Mouse (Mus musculus) embryonic facial prominence, embryonic 12.5 days (tissue): ENCODE measurements around the gene D1Ertd622e. TPM values are rescaled to one million over a fixed set of nuclear protein-coding genes. Genes with fewer than 3 reads are reported as not detected.

Experiments
- ATAC-seq: fragments of 200-750 bp; cut with Nextera tagmentation; 2 replicates; pipeline ENCODE4 v1.8.0; 2017; ENCODE audit not compliant: insufficient number of reproducible peaks, insufficient read depth, low FRiP score, low TSS enrichment
- H3K27ac ChIP-seq: fragments of 300-500 bp; sonication (generic); 2 replicates; pipeline ENCODE4 v1.5.1; 2016; ENCODE audit warnings: mild to moderate bottlenecking
- H3K27me3 ChIP-seq: fragments of 300-500 bp; sonication (generic); 2 replicates; pipeline ENCODE4 v1.6.1; 2016; ENCODE audit warnings: mild to moderate bottlenecking, moderate library complexity
- H3K36me3 ChIP-seq: fragments of 300-500 bp; sonication (generic); 2 replicates; pipeline ENCODE4 v1.6.1; 2016; ENCODE audit warnings: mild to moderate bottlenecking
- H3K4me1 ChIP-seq: fragments of 300-500 bp; sonication (generic); 2 replicates; pipeline ENCODE4 v1.6.1; 2016
- H3K4me2 ChIP-seq: fragments of 300-500 bp; sonication (generic); replicated peaks from 2 replicates; pipeline ENCODE4 v1.6.1; 2016; ENCODE audit warnings: mild to moderate bottlenecking, moderate library complexity
- H3K4me3 ChIP-seq: fragments of 300-500 bp; sonication (generic); 2 replicates; pipeline ENCODE4 v1.5.1; 2016; ENCODE audit warnings: mild to moderate bottlenecking
- H3K9ac ChIP-seq: fragments of 300-500 bp; sonication (generic); 2 replicates; pipeline ENCODE4 v1.6.1; 2016; ENCODE audit warnings: mild to moderate bottlenecking, moderate library complexity
- H3K9me3 ChIP-seq: fragments of 300-500 bp; sonication (generic); 2 replicates; pipeline ENCODE4 v1.6.1; 2016; ENCODE audit warnings: mild to moderate bottlenecking, moderate library complexity
- WGBS: fragments of 180-500 bp; shearing (Covaris S2); methylation state at CpG from one replicate; pipeline ENCODE4 v1.1.7; 2016; 5-methylcytosine and 5-hydroxymethylcytosine counted together
- polyA plus RNA-seq: library from polyadenylated mRNA; unstranded; fragments of >200 nt; fragmentation: Nextera tagmentation; extraction: Ambion mirVana; gene quantifications from 2 replicates; pipeline ENCODE4 v1.2.1, GENCODE M21; 2016

D1Ertd622e gene
- polyA plus RNA-seq, 1 experiment from 2014 or later = 17.3 TPM

- Histone ChIP-seq H3K27ac (0 out of 2 replicates have a peak overlapping the region, but pooled peaks have one; percentile 85), H3K4me2 (peak overlapping the region; percentile 92)
Observed at GRCm38 (mm10) chr1:97662324-97662723, 450 bp upstream of the D1Ertd622e start.

GRCm38 (mm10) chr1:97660687-97661405 lies 1.0 kb downstream of the D1Ertd622e start:
- peak overlapping the region; percentile 92 for H3K4me2 ChIP-seq
- ATAC-seq = peak; percentile 32
- H3K27me3 ChIP-seq = no peaks in the 10 kb centered on the region
- peak overlapping the region; percentile 74 for H3K9ac ChIP-seq
- 2% methylated on average over 74 of the region's 93 CpGs for WGBS
- peak overlapping the region; percentile 85 for H3K27ac ChIP-seq
- no peaks in the 10 kb centered on the region for H3K9me3 ChIP-seq
- no peaks in the 10 kb centered on the region for H3K36me3 ChIP-seq
- 0 out of 2 replicates have a peak, but pooled peaks cover 11% of the 10 kb centered on the region for H3K4me1 ChIP-seq
- H3K4me3 ChIP-seq = peak overlapping the region; percentile 87

More at GRCm38 (mm10) chr1:97662324-97662723, 450 bp upstream of the D1Ertd622e start:
- Histone ChIP-seq H3K9ac (peak overlapping the region; percentile 74), H3K9me3 (no peaks in the 10 kb centered on the region), H3K36me3 (no peaks in the 10 kb centered on the region), H3K4me1 (0 out of 2 replicates have a peak, but pooled peaks cover 11% of the 10 kb centered on the region), H3K4me3 (peak overlapping the region; percentile 87), H3K27me3 (no peaks in the 10 kb centered on the region)
- no peak for ATAC-seq
- 17% methylated on average over 7 of the region's 7 CpGs for WGBS

GRCm38 (mm10) chr1:97659405-97659804 lies 2.5 kb downstream of the D1Ertd622e start:
- Histone ChIP-seq H3K9ac (no peak overlapping the region), H3K4me2 (peak overlapping the region; percentile 92), H3K9me3 (no peaks in the 10 kb centered on the region), H3K27me3 (no peaks in the 10 kb centered on the region), H3K4me1 (0 out of 2 replicates have a peak, but pooled peaks cover 14% of the 10 kb centered on the region), H3K4me3 (peak overlapping the region; percentile 87; the same call in 1 of the 2 replicates), H3K36me3 (no peaks in the 10 kb centered on the region), H3K27ac (no peak overlapping the region)
- ATAC-seq = no peak
- WGBS = 53% methylated on average over 7 of the region's 7 CpGs

- no peaks in the 10 kb centered on the region for H3K36me3 ChIP-seq
- no peak overlapping the region; the same call in 1 of the 2 replicates for H3K9ac ChIP-seq
- H3K27ac ChIP-seq = no peak overlapping the region
- no peaks in the 10 kb centered on the region for H3K27me3 ChIP-seq
- no peaks in the 10 kb centered on the region for H3K9me3 ChIP-seq
- no peak overlapping the region for H3K4me2 ChIP-seq
- no peak overlapping the region for H3K4me3 ChIP-seq
- H3K4me1 ChIP-seq = 0 out of 2 replicates have a peak, but pooled peaks cover 14% of the 10 kb centered on the region
- no peak for ATAC-seq
- WGBS = 86% methylated on average over 2 of the region's 2 CpGs
Observed at GRCm38 (mm10) chr1:97657786-97658185, 4.1 kb downstream of the D1Ertd622e start.

- no peak overlapping the region for H3K4me3 ChIP-seq
- no peaks in the 10 kb centered on the region for H3K9me3 ChIP-seq
- H3K9ac ChIP-seq = no peak overlapping the region
- H3K27me3 ChIP-seq = no peaks in the 10 kb centered on the region
- H3K36me3 ChIP-seq = no peaks in the 10 kb centered on the region
- ATAC-seq = no peak
- H3K4me2 ChIP-seq = no peak overlapping the region
- no peak overlapping the region for H3K27ac ChIP-seq
- WGBS = 73% methylated on average over 2 of the region's 2 CpGs
- 0 out of 2 replicates have a peak, but pooled peaks cover 14% of the 10 kb centered on the region for H3K4me1 ChIP-seq
Observed at GRCm38 (mm10) chr1:97657201-97657600, 4.7 kb downstream of the D1Ertd622e start.

- WGBS = 75% methylated on average over 6 of the region's 6 CpGs
- no peak overlapping the region for H3K27ac ChIP-seq
- H3K9me3 ChIP-seq = no peaks in the 10 kb centered on the region
- H3K4me2 ChIP-seq = no peak overlapping the region
- no peak for ATAC-seq
- H3K9ac ChIP-seq = no peak overlapping the region
- no peaks in the 10 kb centered on the region for H3K27me3 ChIP-seq
- peaks cover 17% of the 10 kb centered on the region for H3K4me1 ChIP-seq
- H3K36me3 ChIP-seq = no peaks in the 10 kb centered on the region
- no peak overlapping the region for H3K4me3 ChIP-seq
Observed at GRCm38 (mm10) chr1:97654397-97654975, 7.4 kb downstream of the D1Ertd622e start.

GRCm38 (mm10) chr1:97650553-97651123 lies 11.2 kb downstream of the D1Ertd622e start:
- no peaks in the 10 kb centered on the region for H3K27me3 ChIP-seq
- 63% methylated on average over 3 of the region's 3 CpGs for WGBS
- no peak overlapping the region for H3K27ac ChIP-seq
- H3K4me2 ChIP-seq = no peak overlapping the region
- H3K4me1 ChIP-seq = peaks cover 10% of the 10 kb centered on the region
- no peak overlapping the region for H3K4me3 ChIP-seq
- H3K36me3 ChIP-seq = peaks cover 7% of the 10 kb centered on the region
- no peak overlapping the region for H3K9ac ChIP-seq
- ATAC-seq = no peak
- H3K9me3 ChIP-seq = no peaks in the 10 kb centered on the region

GRCm38 (mm10) chr1:97650072-97650471 lies 11.8 kb downstream of the D1Ertd622e start:
- no peak overlapping the region for H3K27ac ChIP-seq
- no peaks in the 10 kb centered on the region for H3K27me3 ChIP-seq
- WGBS = 44% methylated on average over 6 of the region's 6 CpGs
- peaks cover 9% of the 10 kb centered on the region for H3K4me1 ChIP-seq
- no peak overlapping the region for H3K4me2 ChIP-seq
- peak; percentile 24; the same call in 1 of the 2 replicates for ATAC-seq
- H3K9ac ChIP-seq = no peak overlapping the region
- H3K4me3 ChIP-seq = no peak overlapping the region
- H3K36me3 ChIP-seq = peaks cover 11% of the 10 kb centered on the region
- H3K9me3 ChIP-seq = no peaks in the 10 kb centered on the region

GRCm38 (mm10) chr1:97647037-97647436 lies 14.8 kb downstream of the D1Ertd622e start:
- no peak overlapping the region for H3K9ac ChIP-seq
- H3K4me1 ChIP-seq = peaks cover 9% of the 10 kb centered on the region
- no peak overlapping the region for H3K27ac ChIP-seq
- no peak for ATAC-seq
- no peaks in the 10 kb centered on the region for H3K27me3 ChIP-seq
- no peak overlapping the region for H3K4me2 ChIP-seq
- 88% methylated on average over 1 of the region's 1 CpGs for WGBS
- no peak overlapping the region for H3K4me3 ChIP-seq
- H3K36me3 ChIP-seq = peaks cover 11% of the 10 kb centered on the region
- H3K9me3 ChIP-seq = no peaks in the 10 kb centered on the region

- WGBS = 77% methylated on average over 8 of the region's 8 CpGs
- Histone ChIP-seq H3K27ac (no peak overlapping the region), H3K4me3 (no peak overlapping the region), H3K9me3 (no peaks in the 10 kb centered on the region), H3K36me3 (no peaks in the 10 kb centered on the region), H3K27me3 (no peaks in the 10 kb centered on the region), H3K4me1 (no peaks in the 10 kb centered on the region), H3K4me2 (no peak overlapping the region), H3K9ac (no peak overlapping the region)
- no peak for ATAC-seq
Observed at GRCm38 (mm10) chr1:97634104-97634503, 27.8 kb downstream of the D1Ertd622e start.

GRCm38 (mm10) chr1:97632545-97633256 lies 29.2 kb downstream of the D1Ertd622e start:
- no peaks in the 10 kb centered on the region for H3K27me3 ChIP-seq
- no peaks in the 10 kb centered on the region for H3K9me3 ChIP-seq
- WGBS = 84% methylated on average over 11 of the region's 11 CpGs
- H3K36me3 ChIP-seq = no peaks in the 10 kb centered on the region
- no peak overlapping the region for H3K9ac ChIP-seq
- no peak overlapping the region for H3K4me2 ChIP-seq
- H3K4me1 ChIP-seq = no peaks in the 10 kb centered on the region
- H3K4me3 ChIP-seq = no peak overlapping the region
- no peak for ATAC-seq
- no peak overlapping the region for H3K27ac ChIP-seq
